Mouse (Mus musculus) MEL (cell line): ENCODE measurements at regions not wholly inside any gene's neighbourhood (a gene's known extent, or its start where the extent isn't known, plus 50 kb on each side); places are given as distances from the start of the nearest gene placed in this dataset.

Experiments
- DNase-seq: peaks from one replicate; pipeline ENCODE4 v3.0.0; 2011; ENCODE audit warnings: low read depth, low spot score
- H3K27ac ChIP-seq: 2 replicates; pipeline ENCODE4 v1.5.1; 2012; ENCODE audit warnings: low read depth, mild to moderate bottlenecking, control low read depth, low read length, moderate library complexity; ENCODE audit not compliant: control insufficient read depth
- H3K27me3 ChIP-seq, 2 experiments: fragments of 150-350 bp in 1 of 2; sonication (generic) in 1 of 2; 2 replicates each; pipeline ENCODE4 v1.6.1; 2012; ENCODE audit warnings: low read length in 2 of 2, mild to moderate bottlenecking in 2 of 2, improper control_type of control experiment in 1 of 2, moderate library complexity in 1 of 2; ENCODE audit not compliant: insufficient read depth in 2 of 2, control insufficient read depth in 1 of 2
- H3K36me3 ChIP-seq, 2 experiments: 2 replicates each; pipeline ENCODE4 v1.6.1; 2012 to 2014; ENCODE audit warnings: low read length in 2 of 2, improper control_type of control experiment in 1 of 2, inconsistent platforms in 1 of 2, mild to moderate bottlenecking in 1 of 2; ENCODE audit not compliant: insufficient read depth in 2 of 2, control insufficient read depth in 1 of 2
- H3K4me1 ChIP-seq, 2 experiments: fragments of 150-350 bp in 1 of 2; sonication (generic) in 1 of 2; 2 replicates each; pipeline ENCODE4 v1.6.1; 2012; ENCODE audit warnings: low read length in 2 of 2, improper control_type of control experiment in 1 of 2, mild to moderate bottlenecking in 1 of 2; ENCODE audit not compliant: insufficient read depth in 2 of 2, control insufficient read depth in 1 of 2
- H3K4me3 ChIP-seq, 2 experiments: fragments of 150-350 bp in 1 of 2; sonication (generic) in 1 of 2; 2 replicates each; pipeline ENCODE4 v1.5.1; 2012; ENCODE audit warnings: low read depth in 2 of 2, low read length in 2 of 2, mild to moderate bottlenecking in 2 of 2, moderate library complexity in 2 of 2, control low read depth in 1 of 2, improper control_type of control experiment in 1 of 2; ENCODE audit not compliant: control insufficient read depth in 1 of 2, insufficient read depth in 1 of 2
- H3K79me2 ChIP-seq: 2 replicates; pipeline ENCODE4 v1.6.1; 2012; ENCODE audit warnings: mild to moderate bottlenecking, low read length, moderate library complexity; ENCODE audit not compliant: control insufficient read depth, poor library complexity, insufficient read depth
- H3K9ac ChIP-seq: 2 replicates; pipeline ENCODE4 v1.6.1; 2012; ENCODE audit warnings: low read depth, mild to moderate bottlenecking, control low read depth, low read length, moderate library complexity; ENCODE audit not compliant: control insufficient read depth, poor library complexity, severe bottlenecking
- H3K9me3 ChIP-seq: fragments of 150-350 bp; sonication (generic); replicated peaks from 2 replicates; pipeline ENCODE4 v1.6.1; 2012; ENCODE audit warnings: mild to moderate bottlenecking, low read length, improper control_type of control experiment, moderate library complexity; ENCODE audit not compliant: insufficient read depth
- BHLHE40 ChIP-seq: IDR thresholded peaks from 2 replicates; pipeline ENCODE4 v1.6.1; 2012; ENCODE audit warnings: low read depth, mild to moderate bottlenecking, inconsistent platforms, low read length, improper control_type of control experiment, borderline replicate concordance
- CHD1 ChIP-seq: IDR thresholded peaks from 2 replicates; pipeline ENCODE4 v1.6.1; 2012; ENCODE audit warnings: low read depth, mild to moderate bottlenecking, inconsistent platforms, low read length, improper control_type of control experiment
- CHD2 ChIP-seq: IDR thresholded peaks from 2 replicates; pipeline ENCODE4 v1.6.1; 2011; ENCODE audit warnings: low read length, improper control_type of control experiment
- E2F4 ChIP-seq: IDR thresholded peaks from 2 replicates; pipeline ENCODE4 v1.6.1; 2011; ENCODE audit warnings: low read depth, low read length, improper control_type of control experiment, borderline replicate concordance
- EP300 ChIP-seq, 2 experiments: IDR thresholded peaks; 2 replicates each; pipeline ENCODE4 v1.6.1; 2011; ENCODE audit warnings: improper control_type of control experiment in 2 of 2, low read length in 2 of 2, low read depth in 1 of 2, mild to moderate bottlenecking in 1 of 2
- ETS1 ChIP-seq: IDR thresholded peaks from 2 replicates; pipeline ENCODE4 v1.6.1; 2012; ENCODE audit warnings: low read depth, mild to moderate bottlenecking, inconsistent platforms, low read length, improper control_type of control experiment, moderate library complexity
- GABPA ChIP-seq: IDR thresholded peaks from 2 replicates; pipeline ENCODE4 v1.6.1; 2012; ENCODE audit warnings: low read depth, mild to moderate bottlenecking, inconsistent platforms, low read length, improper control_type of control experiment, moderate library complexity
- GATA1 ChIP-seq: IDR thresholded peaks from 2 replicates; pipeline ENCODE4 v1.6.1; 2011; ENCODE audit warnings: low read depth, low read length, improper control_type of control experiment
- HCFC1 ChIP-seq: IDR thresholded peaks from 2 replicates; pipeline ENCODE4 v1.6.1; 2012; ENCODE audit warnings: low read depth, mild to moderate bottlenecking, inconsistent platforms, low read length, improper control_type of control experiment, moderate library complexity
- JUND ChIP-seq: IDR thresholded peaks from 2 replicates; pipeline ENCODE4 v1.6.1; 2011; ENCODE audit warnings: low read depth, mild to moderate bottlenecking, improper control_type of control experiment, low read length
- MAFK ChIP-seq: IDR thresholded peaks from 2 replicates; pipeline ENCODE4 v1.6.1; 2011; ENCODE audit warnings: low read depth, mild to moderate bottlenecking, low read length, improper control_type of control experiment, borderline replicate concordance
- MYB ChIP-seq: IDR thresholded peaks from 2 replicates; pipeline ENCODE4 v1.6.1; 2011; ENCODE audit warnings: mild to moderate bottlenecking, low read depth, low read length, improper control_type of control experiment
- MYC ChIP-seq: IDR thresholded peaks from 2 replicates; pipeline ENCODE4 v1.6.1; 2011; ENCODE audit warnings: low read depth, mild to moderate bottlenecking, low read length, improper control_type of control experiment, moderate library complexity
- NELFE ChIP-seq: IDR thresholded peaks from 2 replicates; pipeline ENCODE4 v1.6.1; 2011; ENCODE audit warnings: low read depth, low read length, improper control_type of control experiment
- NRF1 ChIP-seq: IDR thresholded peaks from 2 replicates; pipeline ENCODE4 v1.6.1; 2014; ENCODE audit warnings: low read depth, mild to moderate bottlenecking, inconsistent platforms, low read length, improper control_type of control experiment, moderate library complexity; ENCODE audit not compliant: poor library complexity, insufficient read depth, severe bottlenecking
- POLR2AphosphoS2 ChIP-seq: IDR thresholded peaks from 2 replicates; pipeline ENCODE4 v1.6.1; 2011; ENCODE audit warnings: low read length, improper control_type of control experiment
- RAD21 ChIP-seq: IDR thresholded peaks from 2 replicates; pipeline ENCODE4 v1.6.1; 2011; ENCODE audit warnings: mild to moderate bottlenecking, low read depth, low read length, improper control_type of control experiment
- RCOR1 ChIP-seq: IDR thresholded peaks from 2 replicates; pipeline ENCODE4 v1.6.1; 2012; ENCODE audit warnings: low read depth, mild to moderate bottlenecking, inconsistent platforms, low read length, improper control_type of control experiment
- SMC3 ChIP-seq: IDR thresholded peaks from 2 replicates; pipeline ENCODE4 v1.6.1; 2011; ENCODE audit warnings: low read depth, low read length, improper control_type of control experiment
- TBP ChIP-seq: IDR thresholded peaks from 2 replicates; pipeline ENCODE4 v1.8.0; 2011; ENCODE audit warnings: low read depth, low read length, improper control_type of control experiment
- TCF12 ChIP-seq: IDR thresholded peaks from 2 replicates; pipeline ENCODE4 v1.6.1; 2014; ENCODE audit warnings: low read depth, mild to moderate bottlenecking, inconsistent platforms, low read length, improper control_type of control experiment, moderate library complexity
- UBTF ChIP-seq: IDR thresholded peaks from 2 replicates; pipeline ENCODE4 v1.6.1; 2012; ENCODE audit warnings: low read depth, mild to moderate bottlenecking, inconsistent platforms, low read length, improper control_type of control experiment, moderate library complexity, borderline replicate concordance; ENCODE audit not compliant: insufficient read depth
- USF1 ChIP-seq: IDR thresholded peaks from 2 replicates; pipeline ENCODE4 v1.6.1; 2014; ENCODE audit warnings: low read depth, mild to moderate bottlenecking, inconsistent platforms, low read length, improper control_type of control experiment, moderate library complexity
- ZC3H11A ChIP-seq: IDR thresholded peaks from 2 replicates; pipeline ENCODE4 v1.6.1; 2012; ENCODE audit warnings: low read depth, mild to moderate bottlenecking, inconsistent platforms, low read length, improper control_type of control experiment
- ZKSCAN1 ChIP-seq: IDR thresholded peaks from 2 replicates; pipeline ENCODE4 v1.6.1; 2012; ENCODE audit warnings: low read depth, mild to moderate bottlenecking, inconsistent platforms, low read length, improper control_type of control experiment, moderate library complexity

- Histone ChIP-seq H3K4me3 (no peak overlapping the region), H3K9ac (no peak overlapping the region), H3K27ac (no peak overlapping the region), H3K27me3 (no peaks in the 10 kb centered on the region), H3K79me2 (no peaks in the 10 kb centered on the region), H3K9me3 (no peaks in the 10 kb centered on the region), H3K36me3 (no peaks in the 10 kb centered on the region), H3K4me1 (no peaks in the 10 kb centered on the region)
- no peak for DNase-seq
- no peak for TF ChIP-seq BHLHE40
- TF ChIP-seq E2F4 = no peak
- no peak for TF ChIP-seq RAD21
- TF ChIP-seq MYC = no peak
- TF ChIP-seq CHD2 = no peak
- TF ChIP-seq MAFK = no peak
- TF ChIP-seq POLR2AphosphoS2 = no peak
- no peak for TF ChIP-seq NELFE
- TF ChIP-seq ZKSCAN1 = no peak
- TF ChIP-seq SMC3 = no peak
- TF ChIP-seq NRF1 = no peak
Measured at GRCm38 (mm10) chr14:9455986-9456385, 789.9 kb upstream of the 4930452B06Rik start.

DNA sequence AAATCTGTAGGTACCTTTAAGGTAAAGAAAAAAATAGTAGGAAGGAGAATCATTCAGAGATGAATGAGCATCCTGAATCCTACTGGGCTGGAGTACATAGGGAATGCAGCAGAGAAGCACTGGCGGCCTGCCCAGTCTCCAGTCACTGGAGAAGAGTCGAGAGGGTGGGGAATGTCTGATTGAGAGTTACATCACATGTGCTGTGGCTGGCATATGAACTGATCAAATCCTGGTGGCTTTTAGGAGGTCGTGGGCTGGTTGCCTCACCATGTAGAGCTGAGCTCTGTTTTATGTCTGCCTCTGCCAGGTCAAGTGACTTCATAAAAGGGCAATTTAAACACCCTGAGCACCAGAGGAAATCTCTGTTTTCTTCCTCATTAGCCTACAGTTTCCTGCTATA is 783.9 kb upstream of the 4930452B06Rik start:
- no peaks in the 10 kb centered on the region for H3K9me3 ChIP-seq
- H3K9ac ChIP-seq = no peak overlapping the region
- TF ChIP-seq GATA1 (no peak), POLR2AphosphoS2 (no peak), GABPA (no peak), RCOR1 (no peak), ZC3H11A (no peak), USF1 (no peak)
- H3K4me1 ChIP-seq = no peaks in the 10 kb centered on the region
- no peaks in the 10 kb centered on the region for H3K79me2 ChIP-seq
- DNase-seq = no peak
- H3K27me3 ChIP-seq = no peaks in the 10 kb centered on the region
- no peak overlapping the region for H3K27ac ChIP-seq
- H3K36me3 ChIP-seq = no peaks in the 10 kb centered on the region
- no peak overlapping the region for H3K4me3 ChIP-seq

- H3K36me3 ChIP-seq = no peaks in the 10 kb centered on the region
- no peaks in the 10 kb centered on the region for H3K9me3 ChIP-seq
- no peaks in the 10 kb centered on the region for H3K4me1 ChIP-seq
- H3K27ac ChIP-seq = no peak overlapping the region
- DNase-seq = no peak
- H3K9ac ChIP-seq = no peak overlapping the region
- no peaks in the 10 kb centered on the region for H3K79me2 ChIP-seq
- no peak for TF ChIP-seq ETS1
- TF ChIP-seq TCF12 = no peak
- no peak for TF ChIP-seq E2F4
- TF ChIP-seq EP300 (IDR thresholded peaks at IDR 0.05; ENCODE audit: low read depth in 1 of 2, low read length in 2 of 2) = no peak
- TF ChIP-seq UBTF = no peak
- TF ChIP-seq JUND = no peak
- TF ChIP-seq MYB = no peak
- TF ChIP-seq HCFC1 = no peak
- TF ChIP-seq POLR2AphosphoS2 = no peak
- no peak for TF ChIP-seq ZC3H11A
- TF ChIP-seq CHD1 = no peak
- TF ChIP-seq SMC3 = no peak
- TF ChIP-seq MAFK = no peak
- no peak for TF ChIP-seq GABPA
- TF ChIP-seq TBP = no peak
- TF ChIP-seq, all 39 proteins: peak for 0
- Histone ChIP-seq H3K4me3 (no peak overlapping the region), H3K27me3 (no peaks in the 10 kb centered on the region)
Measured at GRCm38 (mm10) chr14:9437896-9438295, 771.9 kb upstream of the 4930452B06Rik start.
